Mouse (Mus musculus): ENCODE data around the gene Ccdc17. TPM values are rescaled to one million over a fixed set of nuclear protein-coding genes. Genes with fewer than 3 reads are reported as not detected.

The Ccdc17 gene
- polyA plus RNA-seq (2014; fragmentation: Illumina TruSeq; extraction: RNeasy Lipid Tissue Mini Kit (QIAGEN cat#74804)) = 3.5 TPM

DNA sequence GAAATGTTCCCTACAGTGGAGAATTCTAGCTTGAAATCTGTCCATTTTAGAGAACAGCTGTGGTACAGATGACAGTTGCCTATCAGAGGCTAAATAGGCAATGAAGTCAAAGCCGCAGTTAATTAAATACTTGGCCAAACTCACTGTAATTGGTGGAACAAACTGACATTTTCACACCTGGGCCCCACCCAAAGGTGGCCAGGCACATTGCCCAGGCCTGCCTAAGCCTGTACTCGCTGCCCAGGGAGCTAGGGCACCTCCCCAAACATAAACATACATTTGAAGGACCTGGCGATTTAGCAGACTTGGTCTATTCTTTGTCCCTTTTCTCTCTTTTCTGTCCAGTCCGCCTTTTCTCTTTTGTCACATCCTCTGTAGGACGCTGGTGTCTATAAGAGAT, at the start of gene Ccdc17:
TSS of gene Ccdc17 (plus strand) at position 276 of the 400 bp plus-strand sequence.

DNA sequence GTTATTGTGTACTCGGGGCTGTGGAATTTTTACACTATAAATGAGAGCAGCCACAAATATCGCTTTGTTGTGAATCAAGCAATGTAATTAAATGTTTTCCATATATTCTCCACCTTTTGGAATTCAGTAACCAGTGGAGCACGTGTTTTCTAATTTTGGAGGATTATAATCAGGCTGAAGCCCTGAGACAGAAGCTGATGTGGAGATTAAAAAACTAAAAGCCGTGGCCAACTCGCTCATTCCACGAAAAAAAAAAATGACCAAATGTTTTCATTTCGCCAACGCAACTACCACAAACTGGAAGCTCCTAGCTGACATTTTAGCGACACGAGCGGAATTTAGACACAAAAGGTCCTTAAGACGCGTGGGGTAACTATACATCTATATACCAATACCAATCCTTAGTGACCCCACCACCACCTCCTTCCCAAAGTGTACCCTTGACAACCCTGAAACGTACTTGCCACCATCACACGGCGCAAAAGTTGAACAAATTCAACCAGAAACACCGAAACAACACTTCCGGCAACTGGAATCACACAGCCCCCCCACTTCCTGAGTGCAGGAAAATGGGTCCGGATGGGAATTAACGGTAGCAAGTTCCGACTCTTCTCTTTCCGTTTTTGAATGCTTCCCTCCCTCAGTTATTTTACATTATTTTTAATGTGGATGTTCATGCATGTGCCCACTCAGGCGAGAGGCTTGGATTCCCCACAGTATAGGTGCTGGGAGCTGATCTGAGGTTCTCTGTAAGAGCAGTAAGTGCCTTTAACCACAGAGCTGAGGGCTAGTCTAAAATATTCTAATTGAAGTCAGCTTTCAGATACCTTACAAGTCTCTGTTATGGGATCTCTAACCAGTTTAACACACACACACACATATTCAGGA, 40.8 kb upstream of the Ccdc17 start, which contains the start of gene Tmem69:
TSS of gene Tmem69 (minus strand) at position 524 of the 888 bp plus-strand sequence.

DNA sequence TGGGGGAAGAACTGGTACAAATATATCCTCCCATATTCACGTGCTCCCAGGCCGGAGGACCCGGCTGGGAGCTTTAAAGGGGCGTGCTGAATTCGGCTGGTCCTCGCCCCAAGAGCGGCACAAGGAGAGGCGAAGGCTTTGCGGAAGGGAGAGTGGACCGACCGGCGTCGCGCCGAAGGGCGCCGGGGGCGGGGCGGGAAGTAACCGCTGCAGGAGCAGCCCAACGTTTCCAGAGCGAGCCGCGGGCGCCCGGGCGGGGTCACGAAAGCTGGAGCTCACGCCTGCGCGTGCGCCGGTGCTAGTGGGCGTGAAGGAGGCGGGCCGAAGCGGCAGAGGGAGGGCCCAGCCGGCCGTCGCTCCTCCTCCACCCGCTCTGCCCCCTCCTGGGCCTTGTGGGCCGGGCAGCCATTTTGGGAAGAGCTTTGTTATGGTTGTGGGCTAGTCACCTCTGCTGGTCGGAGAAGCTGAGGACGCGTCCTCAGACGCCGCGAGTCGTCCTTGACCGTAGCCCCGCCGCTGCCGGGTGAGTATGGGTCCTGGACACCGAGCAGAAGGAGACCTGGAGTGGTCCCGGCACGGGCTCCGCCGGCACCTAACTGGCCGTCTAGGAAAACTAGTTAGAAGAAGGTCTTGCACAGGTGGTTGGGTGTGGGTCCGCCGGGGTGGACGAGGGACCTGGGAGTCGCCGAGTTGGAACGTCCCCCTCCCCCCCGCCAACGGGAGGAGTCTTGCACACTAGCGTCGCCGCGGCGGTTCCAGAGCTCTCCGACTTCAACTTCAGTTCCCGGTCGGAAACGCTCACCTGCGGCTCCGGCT, 38.9 kb upstream of the Ccdc17 start, which contains the start of gene Gpbp1l1:
TSS of gene Gpbp1l1 (plus strand) at position 353 of the 816 bp plus-strand sequence.

DNA sequence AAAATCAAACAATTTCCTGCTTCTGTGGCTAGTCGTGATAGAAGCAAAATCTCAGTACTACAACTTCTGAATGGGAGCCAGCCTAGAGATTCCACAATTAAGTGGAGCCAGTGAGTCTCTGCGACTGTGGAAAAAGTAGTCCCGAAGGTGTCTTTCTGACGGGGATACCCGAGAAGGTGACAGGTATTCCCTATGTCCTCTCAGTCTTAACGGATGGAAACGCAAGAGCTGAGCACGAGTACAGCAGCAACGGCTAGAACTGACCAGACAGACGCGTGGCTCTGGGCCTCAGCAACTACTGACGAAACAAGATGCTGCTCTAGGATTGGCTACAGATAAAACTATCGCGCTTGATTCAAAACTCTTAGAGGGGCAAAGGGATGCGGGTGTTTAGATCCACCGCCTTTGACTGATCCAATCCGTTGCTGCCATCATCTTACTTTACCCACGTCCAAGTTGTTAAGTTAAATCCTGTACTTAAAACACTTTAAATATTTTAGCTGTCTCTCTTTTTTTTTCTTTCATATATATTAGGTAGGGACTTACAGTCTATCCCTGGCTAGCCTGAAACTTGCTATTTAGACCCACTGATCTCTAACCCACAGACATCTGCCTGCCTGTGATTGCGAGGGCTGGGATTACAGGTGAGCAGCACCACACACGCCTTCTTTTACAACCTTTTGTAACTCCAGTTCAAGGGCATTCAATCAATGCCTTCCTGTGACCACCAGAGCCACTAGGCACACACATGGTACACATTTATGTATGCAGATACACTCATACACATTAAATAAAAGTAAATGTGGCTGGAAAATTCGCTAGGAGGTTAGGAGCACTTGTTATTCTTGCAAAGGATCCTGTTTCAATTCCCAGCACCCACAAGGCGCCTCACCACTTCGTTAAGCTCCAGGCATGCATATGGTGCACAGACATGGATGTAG, 31.5 kb downstream of the Ccdc17 start, which contains the start of gene Nasp:
TSS of gene Nasp (minus strand) at position 220 of the 941 bp plus-strand sequence.

Other genes starting within 250 kb of the Ccdc17 start
- gene Mast2, start 132.5 kb upstream of the Ccdc17 start, polyA plus RNA-seq (2014; fragmentation: Illumina TruSeq; extraction: RNeasy Lipid Tissue Mini Kit (QIAGEN cat#74804)) = 19.0 TPM
- 23.0 TPM for gene Ipp, start 89.1 kb upstream of the Ccdc17 start, polyA plus RNA-seq (2014; fragmentation: Illumina TruSeq; extraction: RNeasy Lipid Tissue Mini Kit (QIAGEN cat#74804))
- 62.0 TPM for gene Tmem69, start 40.7 kb upstream of the Ccdc17 start, polyA plus RNA-seq (2014; fragmentation: Illumina TruSeq; extraction: RNeasy Lipid Tissue Mini Kit (QIAGEN cat#74804))
- gene Gpbp1l1, start 39.0 kb upstream of the Ccdc17 start, polyA plus RNA-seq (2014; fragmentation: Illumina TruSeq; extraction: RNeasy Lipid Tissue Mini Kit (QIAGEN cat#74804)) = 72.8 TPM
- gene Nasp, start 31.3 kb downstream of the Ccdc17 start, polyA plus RNA-seq (2014; fragmentation: Illumina TruSeq; extraction: RNeasy Lipid Tissue Mini Kit (QIAGEN cat#74804)) = 207 TPM
- 554 TPM for gene Akr1a1, start 55.0 kb downstream of the Ccdc17 start, polyA plus RNA-seq (2014; fragmentation: Illumina TruSeq; extraction: RNeasy Lipid Tissue Mini Kit (QIAGEN cat#74804))
- gene Prdx1, start 88.9 kb downstream of the Ccdc17 start, polyA plus RNA-seq (2014; fragmentation: Illumina TruSeq; extraction: RNeasy Lipid Tissue Mini Kit (QIAGEN cat#74804)) = 3,325 TPM
- gene Mmachc, start 111.8 kb downstream of the Ccdc17 start, polyA plus RNA-seq (2014; fragmentation: Illumina TruSeq; extraction: RNeasy Lipid Tissue Mini Kit (QIAGEN cat#74804)) = 33.4 TPM
- gene Ccdc163, start 111.9 kb downstream of the Ccdc17 start, polyA plus RNA-seq (2014; fragmentation: Illumina TruSeq; extraction: RNeasy Lipid Tissue Mini Kit (QIAGEN cat#74804)) = 14.2 TPM
- 2.5 TPM for gene Tesk2, start 124.3 kb downstream of the Ccdc17 start, polyA plus RNA-seq (2014; fragmentation: Illumina TruSeq; extraction: RNeasy Lipid Tissue Mini Kit (QIAGEN cat#74804))
- 6.5 TPM for gene Toe1, start 211.0 kb downstream of the Ccdc17 start, polyA plus RNA-seq (2014; fragmentation: Illumina TruSeq; extraction: RNeasy Lipid Tissue Mini Kit (QIAGEN cat#74804))
- gene Mutyh, start 211.1 kb downstream of the Ccdc17 start, polyA plus RNA-seq (2014; fragmentation: Illumina TruSeq; extraction: RNeasy Lipid Tissue Mini Kit (QIAGEN cat#74804)) = 0.83 TPM
- 0.26 TPM for gene Hpdl, start 225.1 kb downstream of the Ccdc17 start, polyA plus RNA-seq (2014; fragmentation: Illumina TruSeq; extraction: RNeasy Lipid Tissue Mini Kit (QIAGEN cat#74804))

Data from ovary, adult 10 weeks (tissue).